Mouse (Mus musculus) hindbrain, embryonic 11.5 days (tissue): ENCODE measurements around the gene 4930442H23Rik. TPM values are rescaled to one million over a fixed set of nuclear protein-coding genes. Genes with fewer than 3 reads are reported as not detected.

Experiments
- ATAC-seq: fragments of 200-750 bp; cut with Nextera tagmentation; 2 replicates; pipeline ENCODE4 v1.8.0; 2017; ENCODE audit warnings: mild to moderate bottlenecking, moderate TSS enrichment, moderate library complexity; ENCODE audit not compliant: low FRiP score
- DNase-seq: peaks from one replicate; pipeline ENCODE4 v3.0.0-alpha.2; 2015; ENCODE audit warnings: low spot score
- H3K27ac ChIP-seq: fragments of 300-500 bp; sonication (generic); 2 replicates; pipeline ENCODE4 v1.5.1; 2014; ENCODE audit warnings: mild to moderate bottlenecking, low read depth, low read length
- H3K27me3 ChIP-seq: fragments of 300-500 bp; sonication (generic); 2 replicates; pipeline ENCODE4 v1.6.1; 2014; ENCODE audit warnings: mild to moderate bottlenecking, low read length, moderate library complexity, mixed read lengths; ENCODE audit not compliant: control insufficient read depth, insufficient read depth
- H3K36me3 ChIP-seq: fragments of 300-500 bp; sonication (generic); 2 replicates; pipeline ENCODE4 v1.6.1; 2014; ENCODE audit warnings: mild to moderate bottlenecking, low read length, moderate library complexity, mixed read lengths; ENCODE audit not compliant: control insufficient read depth, insufficient read depth
- H3K4me1 ChIP-seq: fragments of 300-500 bp; sonication (generic); replicated peaks from 2 replicates; pipeline ENCODE4 v1.6.1; 2014; ENCODE audit warnings: low read length, mixed read lengths; ENCODE audit not compliant: control insufficient read depth, insufficient read depth
- H3K4me2 ChIP-seq: fragments of 300-500 bp; sonication (generic); replicated peaks from 2 replicates; pipeline ENCODE4 v1.6.1; 2014; ENCODE audit warnings: mild to moderate bottlenecking, low read depth, low read length
- H3K4me3 ChIP-seq: fragments of 300-500 bp; sonication (generic); 2 replicates; pipeline ENCODE4 v1.5.1; 2014; ENCODE audit warnings: low read depth, low read length
- H3K9ac ChIP-seq: fragments of 300-500 bp; sonication (generic); 2 replicates; pipeline ENCODE4 v1.6.1; 2014; ENCODE audit warnings: low read depth, low read length
- H3K9me3 ChIP-seq: fragments of 300-500 bp; sonication (generic); 2 replicates; pipeline ENCODE4 v1.6.1; 2016; ENCODE audit warnings: low read length; ENCODE audit not compliant: control insufficient read depth
- WGBS: fragments of 180-500 bp; shearing (Covaris S2); extraction: QIAGEN DNeasy Blood & Tissue Kit; methylation state at CpG from one replicate; pipeline ENCODE4 v1.1.7; 2014; 5-methylcytosine and 5-hydroxymethylcytosine counted together
- polyA plus RNA-seq: library from polyadenylated mRNA; unstranded; fragments of >200 nt; fragmentation: Nextera tagmentation; extraction: Ambion mirVana; gene quantifications from 2 replicates; pipeline ENCODE4 v1.2.1, GENCODE M21; 2014

4930442H23Rik gene
- polyA plus RNA-seq, 1 experiment from 2014 or later: not detected

DNA sequence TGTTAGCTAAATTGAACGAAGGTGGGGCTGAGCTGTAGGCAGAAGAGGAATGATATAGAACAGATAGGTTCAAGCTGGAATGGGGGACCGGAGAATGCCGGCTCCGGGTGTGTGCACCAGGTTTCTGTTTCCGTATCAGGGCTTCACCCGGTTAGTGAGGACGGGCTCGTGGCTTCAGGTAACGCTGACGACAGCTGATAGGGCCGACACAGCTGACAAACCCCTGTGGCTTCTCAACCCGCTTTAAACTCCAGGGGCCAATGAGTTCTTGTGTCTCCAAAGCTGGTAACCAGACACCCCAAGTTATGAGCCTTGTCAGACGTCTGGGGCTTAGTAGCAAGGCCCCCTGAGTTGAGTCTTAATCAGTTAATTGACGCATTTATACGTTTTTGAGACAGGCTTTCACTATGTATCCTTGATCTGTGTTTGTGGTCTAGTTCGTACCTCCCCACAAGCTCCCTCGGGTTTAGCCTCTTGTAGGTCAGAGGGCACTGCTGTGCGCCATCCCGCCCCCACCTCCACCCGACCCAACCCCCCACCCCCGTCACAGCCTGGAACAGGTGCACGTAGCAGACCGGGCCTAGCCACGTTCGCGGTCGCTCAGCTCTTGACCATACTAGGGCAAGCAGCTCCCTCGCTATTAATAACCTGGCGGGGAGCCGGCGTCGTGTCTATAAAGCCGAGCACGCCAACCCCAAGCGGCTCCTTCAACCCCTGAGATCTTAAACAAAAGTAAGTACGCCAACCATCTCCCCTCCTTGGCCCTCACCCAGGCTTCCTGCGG, 10.5 kb upstream of the 4930442H23Rik start:
- Histone ChIP-seq H3K9ac (no peak overlapping the region), H3K27me3 (peaks cover 28% of the 10 kb centered on the region)
- WGBS: 16% methylated on average over 37 of the region's 37 CpGs

DNA sequence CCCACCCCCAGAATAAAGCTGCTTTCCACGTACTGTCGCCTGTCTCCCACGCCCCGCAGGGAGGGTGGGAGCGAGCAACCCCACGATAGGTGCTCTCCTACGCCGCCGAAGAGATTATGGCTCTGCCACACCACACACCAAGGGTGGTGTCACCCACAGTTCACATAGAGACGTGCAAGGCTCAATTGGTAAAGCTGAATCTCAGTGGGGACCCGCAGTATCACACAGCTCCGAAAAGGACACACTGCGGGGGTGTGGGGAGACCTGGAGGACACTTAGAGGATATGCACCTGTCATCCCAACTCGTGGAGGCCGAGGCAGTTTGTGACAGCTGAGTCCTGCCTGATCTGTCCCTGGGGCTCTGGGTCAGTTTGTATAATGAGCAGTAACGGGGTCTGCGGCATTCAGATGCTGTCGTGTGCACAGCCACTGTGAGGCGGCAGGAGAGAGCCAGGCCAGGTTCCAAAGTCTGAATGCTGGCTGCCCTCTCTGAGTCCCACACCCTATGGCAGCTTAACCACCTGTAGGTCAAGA, 9.4 kb upstream of the 4930442H23Rik start:
- DNase-seq: peak; percentile 55
- Histone ChIP-seq H3K4me3 (peak overlapping the region; percentile 60), H3K4me1 (peaks cover 8% of the 10 kb centered on the region), H3K36me3 (no peaks in the 10 kb centered on the region), H3K4me2 (peak overlapping the region; percentile 96), H3K9me3 (no peaks in the 10 kb centered on the region), H3K9ac (peak overlapping the region; percentile 88), H3K27ac (peak overlapping the region; percentile 90), H3K27me3 (peaks cover 28% of the 10 kb centered on the region)
- 6% methylated on average over 19 of the region's 19 CpGs for whole genome bisulfite sequencing
- peak; percentile 55 for ATAC-seq

More for the DNA sequence above, 10.5 kb upstream of the 4930442H23Rik start:
- no peak overlapping the region for H3K27ac ChIP-seq
- DNase-seq (no peak), ATAC-seq (no peak)
- H3K4me2 ChIP-seq: no peak overlapping the region
- no peak overlapping the region for H3K4me3 ChIP-seq
- H3K9me3 ChIP-seq: no peaks in the 10 kb centered on the region
- peaks cover 8% of the 10 kb centered on the region for H3K4me1 ChIP-seq
- no peaks in the 10 kb centered on the region for H3K36me3 ChIP-seq

DNA sequence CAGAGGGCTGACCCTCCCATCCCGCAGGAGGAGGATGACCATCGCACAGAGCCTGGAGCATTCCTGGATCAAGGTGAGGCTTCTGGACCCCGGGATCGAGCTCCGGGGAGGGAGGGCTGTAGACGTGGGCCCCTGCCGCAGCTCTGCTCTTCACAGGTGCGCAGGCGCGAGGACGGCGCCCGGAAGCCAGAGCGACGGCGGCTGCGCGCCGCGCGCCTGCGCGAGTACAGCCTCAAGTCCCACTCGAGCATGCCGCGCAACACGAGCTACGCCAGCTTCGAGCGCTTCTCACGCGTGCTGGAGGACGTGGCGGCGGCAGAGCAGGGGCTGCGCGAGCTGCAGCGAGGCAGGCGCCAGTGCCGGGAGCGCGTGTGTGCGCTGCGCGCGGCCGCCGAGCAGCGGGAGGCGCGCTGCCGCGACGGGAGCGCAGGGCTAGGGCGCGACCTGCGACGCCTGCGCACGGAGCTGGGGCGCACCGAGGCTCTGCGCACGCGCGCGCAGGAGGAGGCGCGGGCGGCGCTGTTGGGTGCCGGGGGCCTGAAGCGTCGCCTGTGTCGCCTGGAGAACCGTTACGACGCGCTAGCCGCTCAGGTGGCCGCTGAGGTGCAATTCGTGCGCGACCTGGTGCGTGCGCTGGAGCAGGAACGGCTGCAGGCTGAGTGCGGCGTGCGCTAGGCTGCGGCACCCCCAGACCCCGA, 8.8 kb upstream of the 4930442H23Rik start:
- no peaks in the 10 kb centered on the region for H3K9me3 ChIP-seq
- 1% methylated on average over 85 of the region's 93 CpGs for WGBS
- DNase-seq (peak; percentile 86), ATAC-seq (peak; percentile 83)
- peaks cover 8% of the 10 kb centered on the region for H3K4me1 ChIP-seq
- peak overlapping the region; percentile 88 for H3K9ac ChIP-seq
- peaks cover 28% of the 10 kb centered on the region for H3K27me3 ChIP-seq
- peak overlapping the region; percentile 96 for H3K4me2 ChIP-seq
- peak overlapping the region; percentile 90 for H3K27ac ChIP-seq
- H3K36me3 ChIP-seq: no peaks in the 10 kb centered on the region
- H3K4me3 ChIP-seq: peak overlapping the region; percentile 60

- Histone ChIP-seq H3K27ac (no peak overlapping the region), H3K27me3 (peaks cover 23% of the 10 kb centered on the region), H3K9ac (no peak overlapping the region), H3K4me2 (peak overlapping the region; percentile 96), H3K4me1 (peaks cover 8% of the 10 kb centered on the region), H3K9me3 (no peaks in the 10 kb centered on the region), H3K4me3 (no peak overlapping the region; the same call in 1 of the 2 replicates), H3K36me3 (0 out of 2 replicates have a peak, but pooled peaks cover 2% of the 10 kb centered on the region)
- WGBS: 88% methylated on average over 18 of the region's 18 CpGs
- DNase-seq (no peak), ATAC-seq (no peak)
These were observed 7.8 kb upstream of the 4930442H23Rik start for GRCm38 (mm10) chr10:81191342-81191982.

DNA sequence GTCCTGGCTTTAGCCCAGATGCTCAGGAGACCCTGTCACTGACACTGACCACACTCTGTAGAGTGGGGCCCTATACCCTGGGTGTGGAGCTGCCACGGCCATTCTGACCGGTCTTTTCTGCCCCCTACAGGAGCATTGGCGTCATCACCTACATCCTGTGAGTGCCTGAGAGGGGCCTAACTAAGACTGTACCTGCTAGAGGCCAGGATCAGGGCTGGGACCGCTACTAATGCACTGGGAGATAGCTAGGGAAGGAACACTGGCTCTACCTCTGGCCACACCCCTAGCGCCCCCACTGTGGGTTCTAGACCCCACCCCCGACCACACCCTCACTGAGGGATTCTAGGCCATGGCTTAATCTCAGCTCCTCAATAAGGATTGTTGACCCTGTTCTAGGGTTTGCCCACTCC, 7.3 kb upstream of the 4930442H23Rik start:
- Histone ChIP-seq H3K4me1 (peaks cover 8% of the 10 kb centered on the region), H3K9ac (no peak overlapping the region), H3K9me3 (no peaks in the 10 kb centered on the region), H3K27ac (no peak overlapping the region), H3K4me3 (no peak overlapping the region), H3K27me3 (peaks cover 19% of the 10 kb centered on the region), H3K36me3 (0 out of 2 replicates have a peak, but pooled peaks cover 2% of the 10 kb centered on the region), H3K4me2 (no peak overlapping the region)
- no peak for ATAC-seq
- DNase-seq: no peak
- WGBS: 76% methylated on average over 6 of the region's 6 CpGs

- peaks cover 8% of the 10 kb centered on the region for H3K4me1 ChIP-seq
- peak; percentile 59 for DNase-seq
- H3K4me2 ChIP-seq: no peak overlapping the region
- 69% methylated on average over 31 of the region's 31 CpGs for WGBS
- no peak overlapping the region for H3K27ac ChIP-seq
- 0 out of 2 replicates have a peak, but pooled peaks cover 2% of the 10 kb centered on the region for H3K36me3 ChIP-seq
- H3K9ac ChIP-seq: no peak overlapping the region
- no peak for ATAC-seq
- H3K9me3 ChIP-seq: no peaks in the 10 kb centered on the region
- peaks cover 14% of the 10 kb centered on the region for H3K27me3 ChIP-seq
- no peak overlapping the region for H3K4me3 ChIP-seq
These were observed 6.7 kb upstream of the 4930442H23Rik start for GRCm38 (mm10) chr10:81190236-81190911.

GRCm38 (mm10) chr10:81189821-81190220, 6.2 kb upstream of the 4930442H23Rik start:
- H3K27ac ChIP-seq: no peak overlapping the region
- H3K9ac ChIP-seq: no peak overlapping the region
- H3K4me2 ChIP-seq: no peak overlapping the region
- H3K9me3 ChIP-seq: no peaks in the 10 kb centered on the region
- WGBS: 81% methylated on average over 26 of the region's 26 CpGs
- H3K27me3 ChIP-seq: peaks cover 8% of the 10 kb centered on the region
- DNase-seq (no peak), ATAC-seq (no peak)
- peaks cover 8% of the 10 kb centered on the region for H3K4me1 ChIP-seq
- H3K4me3 ChIP-seq: no peak overlapping the region
- H3K36me3 ChIP-seq: 0 out of 2 replicates have a peak, but pooled peaks cover 2% of the 10 kb centered on the region

DNA sequence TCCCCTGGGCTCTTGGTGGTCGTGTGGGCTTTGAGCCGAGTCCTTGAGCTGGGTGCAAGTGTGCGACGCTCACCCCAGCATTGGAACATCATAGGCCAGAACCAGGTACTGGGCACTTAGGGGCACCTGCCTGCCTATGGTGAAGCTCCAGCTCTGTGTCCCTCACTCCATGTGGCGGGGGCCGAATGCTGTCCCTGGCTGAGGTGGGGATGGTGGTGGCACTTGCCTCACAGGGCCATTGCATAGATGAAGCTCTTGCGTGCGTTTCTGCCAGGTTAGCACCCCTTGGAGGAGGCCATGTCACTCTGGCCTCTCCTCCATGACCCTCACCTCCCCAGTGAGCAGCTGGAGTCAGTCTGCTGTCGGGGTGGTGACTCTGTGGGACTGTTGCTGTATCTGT, 3.5 kb upstream of the 4930442H23Rik start:
- 94% methylated on average over 9 of the region's 9 CpGs for WGBS
- H3K36me3 ChIP-seq: 0 out of 2 replicates have a peak, but pooled peaks cover 2% of the 10 kb centered on the region
- no peak for ATAC-seq

More for the DNA sequence above, 3.5 kb upstream of the 4930442H23Rik start:
- no peak overlapping the region for H3K4me2 ChIP-seq
- no peak overlapping the region for H3K27ac ChIP-seq
- no peaks in the 10 kb centered on the region; the same call in 1 of the 2 replicates for H3K4me1 ChIP-seq
- DNase-seq: no peak
- no peaks in the 10 kb centered on the region for H3K27me3 ChIP-seq
- no peak overlapping the region for H3K9ac ChIP-seq
- H3K9me3 ChIP-seq: no peaks in the 10 kb centered on the region
- no peak overlapping the region for H3K4me3 ChIP-seq
